Mouse (Mus musculus) embryonic facial prominence, embryonic 15.5 days (tissue): ENCODE measurements around the gene Gpr137b. TPM values are rescaled to one million over a fixed set of nuclear protein-coding genes. Genes with fewer than 3 reads are reported as not detected.
"Not testable (repeated sequence)": the region's sequence is repeated elsewhere in the genome, so short reads cannot be mapped to it uniquely, and the experiment has no call there.

Source experiments
- ATAC-seq: fragments of 200-750 bp; cut with Nextera tagmentation; 2 replicates; pipeline ENCODE4 v1.8.0; 2017; ENCODE audit warnings: low read depth, moderate TSS enrichment; ENCODE audit not compliant: insufficient number of reproducible peaks, low FRiP score, low TSS enrichment
- H3K27ac ChIP-seq: fragments of 300-500 bp; sonication (generic); replicated peaks from 2 replicates; pipeline ENCODE4 v1.5.1; 2015; ENCODE audit warnings: mild to moderate bottlenecking, inconsistent platforms
- H3K27me3 ChIP-seq: fragments of 300-500 bp; sonication (generic); 2 replicates; pipeline ENCODE4 v1.6.1; 2015; ENCODE audit warnings: inconsistent platforms
- H3K36me3 ChIP-seq: fragments of 300-500 bp; sonication (generic); 2 replicates; pipeline ENCODE4 v1.6.1; 2015; ENCODE audit warnings: mild to moderate bottlenecking, inconsistent platforms
- H3K4me1 ChIP-seq: fragments of 300-500 bp; sonication (generic); 2 replicates; pipeline ENCODE4 v1.6.1; 2015; ENCODE audit warnings: inconsistent platforms
- H3K4me2 ChIP-seq: fragments of 300-500 bp; sonication (generic); replicated peaks from 2 replicates; pipeline ENCODE4 v1.6.1; 2015; ENCODE audit warnings: mild to moderate bottlenecking, inconsistent platforms
- H3K4me3 ChIP-seq: fragments of 300-500 bp; sonication (generic); replicated peaks from 2 replicates; pipeline ENCODE4 v1.5.1; 2015; ENCODE audit warnings: mild to moderate bottlenecking, inconsistent platforms
- H3K9ac ChIP-seq: fragments of 300-500 bp; sonication (generic); 2 replicates; pipeline ENCODE4 v1.6.1; 2015; ENCODE audit warnings: inconsistent platforms
- H3K9me3 ChIP-seq: fragments of 300-500 bp; sonication (generic); replicated peaks from 2 replicates; pipeline ENCODE4 v1.6.1; 2016; ENCODE audit warnings: inconsistent platforms
- WGBS: fragments of 180-500 bp; shearing (Covaris S2); methylation state at CpG from one replicate; pipeline ENCODE4 v1.1.7; 2015; 5-methylcytosine and 5-hydroxymethylcytosine counted together
- polyA plus RNA-seq: library from polyadenylated mRNA; unstranded; fragments of >200 nt; fragmentation: Nextera tagmentation; extraction: Ambion mirVana; gene quantifications from 2 replicates; pipeline ENCODE4 v1.2.1, GENCODE M21; 2015

Gpr137b gene
- polyA plus RNA-seq, 1 experiment from 2014 or later, result 14.2 TPM

- not testable (repeated sequence) for H3K4me3 ChIP-seq, H3K27ac ChIP-seq, H3K9me3 ChIP-seq, H3K4me2 ChIP-seq, ATAC-seq, H3K4me1 ChIP-seq, H3K9ac ChIP-seq, H3K36me3 ChIP-seq, H3K27me3 ChIP-seq
- WGBS, result 93% methylated on average over 6 of the region's 6 CpGs
Observed at GRCm38 (mm10) chr13:13362261-13362660, 31.6 kb downstream of the Gpr137b start.

- not testable (repeated sequence) for H3K4me1 ChIP-seq, H3K27ac ChIP-seq, H3K27me3 ChIP-seq, H3K9ac ChIP-seq, H3K9me3 ChIP-seq, H3K4me2 ChIP-seq, ATAC-seq, H3K4me3 ChIP-seq, H3K36me3 ChIP-seq
- WGBS, result 94% methylated on average over 4 of the region's 4 CpGs
Observed at GRCm38 (mm10) chr13:13360045-13360444, 33.8 kb downstream of the Gpr137b start.

- not testable (repeated sequence) for ATAC-seq, H3K4me1 ChIP-seq, H3K4me3 ChIP-seq, H3K9ac ChIP-seq, H3K27ac ChIP-seq, H3K27me3 ChIP-seq, H3K36me3 ChIP-seq, H3K9me3 ChIP-seq, H3K4me2 ChIP-seq
- 80% methylated on average over 7 of the region's 7 CpGs for WGBS
Observed at GRCm38 (mm10) chr13:13358602-13359001, 35.2 kb downstream of the Gpr137b start.

GRCm38 (mm10) chr13:13358097-13358496 is 35.7 kb downstream of the Gpr137b start:
- H3K27ac ChIP-seq, H3K4me1 ChIP-seq, H3K4me2 ChIP-seq, ATAC-seq, H3K9me3 ChIP-seq, H3K36me3 ChIP-seq, H3K27me3 ChIP-seq, H3K4me3 ChIP-seq, H3K9ac ChIP-seq: not testable (repeated sequence)
- WGBS, result 78% methylated on average over 8 of the region's 8 CpGs

- H3K27me3 ChIP-seq, H3K9me3 ChIP-seq, ATAC-seq, H3K4me3 ChIP-seq, H3K9ac ChIP-seq, H3K4me1 ChIP-seq, H3K4me2 ChIP-seq, H3K27ac ChIP-seq, H3K36me3 ChIP-seq: not testable (repeated sequence)
- WGBS, result 72% methylated on average over 4 of the region's 4 CpGs
Observed at GRCm38 (mm10) chr13:13352113-13352512, 41.7 kb downstream of the Gpr137b start.

GRCm38 (mm10) chr13:13350681-13351080 is 43.1 kb downstream of the Gpr137b start:
- 84% methylated on average over 7 of the region's 7 CpGs for WGBS

GRCm38 (mm10) chr13:13349288-13349687 is 44.5 kb downstream of the Gpr137b start:
- H3K9ac ChIP-seq, result no peak overlapping the region

More at GRCm38 (mm10) chr13:13350681-13351080, 43.1 kb downstream of the Gpr137b start:
- H3K4me2 ChIP-seq, H3K27me3 ChIP-seq, H3K9ac ChIP-seq, H3K4me3 ChIP-seq, H3K4me1 ChIP-seq, H3K9me3 ChIP-seq, H3K27ac ChIP-seq, ATAC-seq, H3K36me3 ChIP-seq: not testable (repeated sequence)

GRCm38 (mm10) chr13:13347634-13348412 is 46.0 kb downstream of the Gpr137b start:
- H3K4me3 ChIP-seq, H3K4me2 ChIP-seq, H3K27ac ChIP-seq, H3K27me3 ChIP-seq, H3K36me3 ChIP-seq, H3K9ac ChIP-seq, H3K9me3 ChIP-seq, H3K4me1 ChIP-seq: not testable (repeated sequence)
- 9% methylated on average over 12 of the region's 12 CpGs for WGBS
- ATAC-seq, result peak; percentile 67; the same call in 1 of the 2 replicates

More at GRCm38 (mm10) chr13:13349288-13349687, 44.5 kb downstream of the Gpr137b start:
- no peaks in the 10 kb centered on the region for H3K9me3 ChIP-seq
- no peak for ATAC-seq
- H3K4me1 ChIP-seq, result no peaks in the 10 kb centered on the region
- no peaks in the 10 kb centered on the region for H3K36me3 ChIP-seq
- H3K4me3 ChIP-seq, result no peak overlapping the region
- H3K27ac ChIP-seq, result no peak overlapping the region
- H3K27me3 ChIP-seq, result no peaks in the 10 kb centered on the region
- WGBS, result 60% methylated on average over 4 of the region's 4 CpGs
- H3K4me2 ChIP-seq, result no peak overlapping the region

GRCm38 (mm10) chr13:13337361-13337760 is 56.5 kb downstream of the Gpr137b start:
- H3K27me3 ChIP-seq, H3K4me2 ChIP-seq, H3K9ac ChIP-seq, ATAC-seq, H3K9me3 ChIP-seq, H3K36me3 ChIP-seq, H3K4me1 ChIP-seq, H3K4me3 ChIP-seq, H3K27ac ChIP-seq: not testable (repeated sequence)
- 93% methylated on average over 8 of the region's 8 CpGs for WGBS

- no peaks in the 10 kb centered on the region for H3K27me3 ChIP-seq
- H3K27ac ChIP-seq, result no peak overlapping the region
- no peak overlapping the region for H3K4me2 ChIP-seq
- no peaks in the 10 kb centered on the region for H3K9me3 ChIP-seq
- no peaks in the 10 kb centered on the region for H3K4me1 ChIP-seq
- no peaks in the 10 kb centered on the region for H3K36me3 ChIP-seq
- no peak overlapping the region for H3K9ac ChIP-seq
- no peak for ATAC-seq
- 3% methylated on average over 2 of the region's 2 CpGs for WGBS
- no peak overlapping the region for H3K4me3 ChIP-seq
Observed at GRCm38 (mm10) chr13:13328876-13329275, 64.9 kb downstream of the Gpr137b start.
